In genomic region chr12:93850944-93851520, GRCm38 (mm10) we compare ENCODE assay signal across 18 mouse cellular contexts.
DNase-seq lines count a peak whose midpoint lies in the region; ATAC-seq and TF ChIP-seq lines count a peak whose summit lies in the region.
"Had no signal": no experiment of that assay in that cellular context is flagged by ENCODE, and none has a peak within 500 bp of the region (broad histone marks: within the 10 kb centered on the region; RNA-seq: fewer than 3 reads in every experiment).

No protein-coding gene starts in this region.

- no peaks in the 10 kb centered on the region for H3K9me3 ChIP-seq in hindbrain, embryonic 13.5 days
- no peaks in the 10 kb centered on the region for H3K9me3 ChIP-seq in midbrain, embryonic 15.5 days
- H3K9me3 ChIP-seq: limb, embryonic 15.5 days had no signal

- peak; percentile 8 for DNase-seq in retina, postnatal 1 day
- no peak for DNase-seq in retina, embryonic 14.5 days (ENCODE audit: low spot score)
- no peak for DNase-seq in urinary bladder, postnatal 14 days (ENCODE audit: low spot score)
- no peak for DNase-seq in kidney, adult 2 months
- no peak for DNase-seq in heart, adult 8-10 months (ENCODE audit: low spot score)
- DNase-seq in right cerebral cortex, postnatal 25 days, result no peak
- DNase-seq: adrenal gland, postnatal 10 days; cerebellum, postnatal 25 days; heart, postnatal 10 days; kidney, adult 18-20 months; lung, embryonic 14.5 days; thymus, adult 2 months had no signal

- WGBS in hindbrain, embryonic 13.5 days, result 44% methylated on average over 1 of the region's 1 CpGs
- whole genome bisulfite sequencing in midbrain, embryonic 15.5 days, result 8% methylated on average over 1 of the region's 1 CpGs
- WGBS in kidney, adult 2 months, result 71% methylated on average over 1 of the region's 1 CpGs

- H3K27ac ChIP-seq in hindbrain, embryonic 13.5 days, result no peak overlapping the region
- no peak overlapping the region for H3K27ac ChIP-seq in midbrain, embryonic 15.5 days
- H3K27ac ChIP-seq in kidney, adult 2 months (ENCODE audit: insufficient read depth, low read depth, low read length), result no peak overlapping the region
- H3K27ac ChIP-seq: layer of hippocampus, adult 2 months; left cerebral cortex, adult 2 months; limb, embryonic 15.5 days had no signal

- TF ChIP-seq CTCF in kidney, adult 2 months (conservative IDR thresholded peaks at IDR 0.05; ENCODE audit: insufficient read depth, insufficient read length, low read depth, low read length), result no peak

- H3K4me2 ChIP-seq in hindbrain, embryonic 13.5 days, result no peak overlapping the region
- no peak overlapping the region for H3K4me2 ChIP-seq in midbrain, embryonic 15.5 days
- H3K4me2 ChIP-seq: limb, embryonic 15.5 days; lung, embryonic 14.5 days had no signal

- H3K4me1 ChIP-seq in hindbrain, embryonic 13.5 days (replicated peaks), result peaks cover 4% of the 10 kb centered on the region; the same call in 1 of the 2 replicates
- H3K4me1 ChIP-seq in midbrain, embryonic 15.5 days, result peaks cover 4% of the 10 kb centered on the region; the same call in 1 of the 2 replicates
- no peaks in the 10 kb centered on the region for H3K4me1 ChIP-seq in kidney, adult 2 months (ENCODE audit: control insufficient read depth, insufficient read depth, low read length)
- H3K4me1 ChIP-seq: limb, embryonic 15.5 days had no signal

- no peak overlapping the region for H3K4me3 ChIP-seq in hindbrain, embryonic 13.5 days
- H3K4me3 ChIP-seq in midbrain, embryonic 15.5 days, result no peak overlapping the region
- no peak overlapping the region for H3K4me3 ChIP-seq in kidney, adult 2 months (ENCODE audit: insufficient read depth, low read depth, low read length)
- H3K4me3 ChIP-seq: layer of hippocampus, adult 2 months; left cerebral cortex, adult 2 months; limb, embryonic 15.5 days had no signal

- no peaks in the 10 kb centered on the region for H3K36me3 ChIP-seq in hindbrain, embryonic 13.5 days
- H3K36me3 ChIP-seq in midbrain, embryonic 15.5 days (replicated peaks), result no peaks in the 10 kb centered on the region
- H3K36me3 ChIP-seq in kidney, adult 2 months (ENCODE audit: control insufficient read depth, insufficient read depth, low read length), result no peaks in the 10 kb centered on the region
- H3K36me3 ChIP-seq: G1E; limb, embryonic 15.5 days had no signal

- no peak overlapping the region for H3K9ac ChIP-seq in hindbrain, embryonic 13.5 days
- no peak overlapping the region for H3K9ac ChIP-seq in midbrain, embryonic 15.5 days
- H3K9ac ChIP-seq: limb, embryonic 15.5 days; lung, embryonic 14.5 days had no signal

- peaks cover 4% of the 10 kb centered on the region; the same call in 1 of the 2 replicates for H3K27me3 ChIP-seq in hindbrain, embryonic 13.5 days
- H3K27me3 ChIP-seq in midbrain, embryonic 15.5 days (replicated peaks), result no peaks in the 10 kb centered on the region
- H3K27me3 ChIP-seq in kidney, adult 2 months (replicated peaks; ENCODE audit: control insufficient read depth, insufficient read depth, low read length), result no peaks in the 10 kb centered on the region
- H3K27me3 ChIP-seq: limb, embryonic 15.5 days had no signal

- ATAC-seq in hindbrain, embryonic 13.5 days (ENCODE audit: low FRiP score), result peak; percentile 77
- ATAC-seq in midbrain, embryonic 15.5 days (replicated peaks), result peak; percentile 87

- no peak for TF ChIP-seq POLR2A in kidney, adult 2 months (IDR thresholded peaks at IDR 0.05; ENCODE audit: low read depth, low read length)
